Mouse (Mus musculus) G1E (cell line): ENCODE measurements at regions not wholly inside any gene's neighbourhood (a gene's known extent, or its start where the extent isn't known, plus 50 kb on each side); places are given as distances from the start of the nearest gene placed in this dataset.

Experiments used
- CTCF ChIP-seq: IDR thresholded peaks from 2 replicates; pipeline ENCODE4 v1.5.1; 2012; ENCODE audit warnings: low read depth, low read length, inconsistent platforms, mixed read lengths
- TAL1 ChIP-seq: conservative IDR thresholded peaks from 2 replicates; pipeline ENCODE4 v1.6.1; 2012; ENCODE audit warnings: low read depth, low read length, inconsistent platforms, mixed read lengths

- TF ChIP-seq CTCF (no peak), TAL1 (no peak)
These were observed 514.2 kb downstream of the Rnf144b start for GRCm38 (mm10) chr13:47636511-47637103.
